Mouse (Mus musculus) midbrain, embryonic 12.5 days (tissue): Measurements from ENCODE around the gene Irs1. TPM values are rescaled to one million over a fixed set of nuclear protein-coding genes. Genes with fewer than 3 reads are reported as not detected.

ENCODE experiments used
- ATAC-seq: fragments of 200-750 bp; cut with Nextera tagmentation; 2 replicates; pipeline ENCODE4 v1.8.0; 2017; ENCODE audit warnings: low read depth, moderate TSS enrichment, moderate library complexity; ENCODE audit not compliant: low FRiP score
- H3K27ac ChIP-seq: fragments of 300-500 bp; sonication (generic); replicated peaks from 2 replicates; pipeline ENCODE4 v1.5.1; 2016; ENCODE audit warnings: mild to moderate bottlenecking
- H3K27me3 ChIP-seq: fragments of 300-500 bp; sonication (generic); 2 replicates; pipeline ENCODE4 v1.6.1; 2016; ENCODE audit warnings: mild to moderate bottlenecking
- H3K36me3 ChIP-seq: fragments of 300-500 bp; sonication (generic); 2 replicates; pipeline ENCODE4 v1.6.1; 2016
- H3K4me1 ChIP-seq: fragments of 300-500 bp; sonication (generic); 2 replicates; pipeline ENCODE4 v1.6.1; 2016
- H3K4me2 ChIP-seq: fragments of 300-500 bp; sonication (generic); replicated peaks from 2 replicates; pipeline ENCODE4 v1.6.1; 2016; ENCODE audit warnings: mild to moderate bottlenecking, moderate library complexity
- H3K4me3 ChIP-seq: fragments of 300-500 bp; sonication (generic); 2 replicates; pipeline ENCODE4 v1.5.1; 2016; ENCODE audit warnings: mild to moderate bottlenecking
- H3K9ac ChIP-seq: fragments of 300-500 bp; sonication (generic); replicated peaks from 2 replicates; pipeline ENCODE4 v1.6.1; 2016; ENCODE audit warnings: mild to moderate bottlenecking, moderate library complexity
- H3K9me3 ChIP-seq: fragments of 300-500 bp; sonication (generic); 2 replicates; pipeline ENCODE4 v1.6.1; 2016; ENCODE audit warnings: mild to moderate bottlenecking
- WGBS: fragments of 180-500 bp; shearing (Covaris S2); methylation state at CpG from one replicate; pipeline ENCODE4 v1.1.7; 2016; 5-methylcytosine and 5-hydroxymethylcytosine counted together
- polyA plus RNA-seq: library from polyadenylated mRNA; unstranded; fragments of >200 nt; fragmentation: Nextera tagmentation; extraction: Ambion mirVana; gene quantifications from 2 replicates; pipeline ENCODE4 v1.2.1, GENCODE M21; 2016

Gene Irs1
- polyA plus RNA-seq, 1 experiment from 2014 or later: 11.5 TPM

- Histone ChIP-seq H3K27me3 (no peaks in the 10 kb centered on the region), H3K4me3 (no peak overlapping the region), H3K27ac (no peak overlapping the region), H3K4me2 (no peak overlapping the region), H3K4me1 (peaks cover 3% of the 10 kb centered on the region; the same call in 1 of the 2 replicates), H3K36me3 (no peaks in the 10 kb centered on the region), H3K9ac (no peak overlapping the region), H3K9me3 (no peaks in the 10 kb centered on the region)
- WGBS: 83% methylated on average over 4 of the region's 4 CpGs
- ATAC-seq: no peak
Observed at GRCm38 (mm10) chr1:82267547-82267946, 23.7 kb downstream of the Irs1 start.

GRCm38 (mm10) chr1:82262331-82262730, 28.9 kb downstream of the Irs1 start:
- Histone ChIP-seq H3K4me3 (no peak overlapping the region), H3K9me3 (no peaks in the 10 kb centered on the region), H3K27ac (no peak overlapping the region), H3K36me3 (no peaks in the 10 kb centered on the region), H3K4me1 (peaks cover 21% of the 10 kb centered on the region), H3K9ac (no peak overlapping the region), H3K27me3 (no peaks in the 10 kb centered on the region), H3K4me2 (no peak overlapping the region)
- 70% methylated on average over 1 of the region's 1 CpGs for WGBS
- no peak for ATAC-seq

- H3K4me3 ChIP-seq: no peak overlapping the region
- H3K36me3 ChIP-seq: no peaks in the 10 kb centered on the region
- ATAC-seq: no peak
- 84% methylated on average over 5 of the region's 5 CpGs for WGBS
- no peaks in the 10 kb centered on the region for H3K9me3 ChIP-seq
- H3K4me2 ChIP-seq: no peak overlapping the region
- H3K27ac ChIP-seq: no peak overlapping the region
- no peak overlapping the region for H3K9ac ChIP-seq
- H3K4me1 ChIP-seq: peaks cover 21% of the 10 kb centered on the region
- no peaks in the 10 kb centered on the region for H3K27me3 ChIP-seq
Observed at GRCm38 (mm10) chr1:82261638-82262037, 29.6 kb downstream of the Irs1 start.

- ATAC-seq: peak; percentile 62; the same call in 1 of the 2 replicates
- H3K27ac ChIP-seq: no peak overlapping the region
- H3K9ac ChIP-seq: no peak overlapping the region
- 71% methylated on average over 9 of the region's 9 CpGs for WGBS
- H3K4me3 ChIP-seq: no peak overlapping the region
- H3K27me3 ChIP-seq: no peaks in the 10 kb centered on the region
- H3K4me2 ChIP-seq: no peak overlapping the region
- peaks cover 21% of the 10 kb centered on the region for H3K4me1 ChIP-seq
- no peaks in the 10 kb centered on the region for H3K36me3 ChIP-seq
- no peaks in the 10 kb centered on the region for H3K9me3 ChIP-seq
Observed at GRCm38 (mm10) chr1:82261053-82261618, 30.1 kb downstream of the Irs1 start.

GRCm38 (mm10) chr1:82260055-82260454, 31.2 kb downstream of the Irs1 start:
- Histone ChIP-seq H3K9me3 (no peaks in the 10 kb centered on the region), H3K4me1 (peaks cover 21% of the 10 kb centered on the region), H3K27ac (no peak overlapping the region), H3K27me3 (no peaks in the 10 kb centered on the region), H3K9ac (no peak overlapping the region), H3K36me3 (no peaks in the 10 kb centered on the region), H3K4me2 (no peak overlapping the region), H3K4me3 (no peak overlapping the region)
- ATAC-seq: no peak
- 67% methylated on average over 3 of the region's 3 CpGs for WGBS

GRCm38 (mm10) chr1:82258331-82258730, 32.9 kb downstream of the Irs1 start:
- Histone ChIP-seq H3K27ac (no peak overlapping the region), H3K36me3 (no peaks in the 10 kb centered on the region), H3K9ac (no peak overlapping the region), H3K4me2 (no peak overlapping the region), H3K4me3 (no peak overlapping the region), H3K27me3 (no peaks in the 10 kb centered on the region), H3K4me1 (peaks cover 21% of the 10 kb centered on the region), H3K9me3 (no peaks in the 10 kb centered on the region)
- no peak for ATAC-seq
- WGBS: 48% methylated on average over 7 of the region's 7 CpGs

GRCm38 (mm10) chr1:82257457-82257856, 33.8 kb downstream of the Irs1 start:
- Histone ChIP-seq H3K9ac (no peak overlapping the region), H3K27me3 (no peaks in the 10 kb centered on the region), H3K27ac (no peak overlapping the region), H3K9me3 (no peaks in the 10 kb centered on the region), H3K4me2 (no peak overlapping the region), H3K4me1 (peaks cover 20% of the 10 kb centered on the region), H3K4me3 (no peak overlapping the region), H3K36me3 (no peaks in the 10 kb centered on the region)
- ATAC-seq: no peak
- WGBS: 78% methylated on average over 5 of the region's 5 CpGs

GRCm38 (mm10) chr1:82253789-82254445, 37.3 kb downstream of the Irs1 start:
- no peak overlapping the region for H3K9ac ChIP-seq
- no peaks in the 10 kb centered on the region for H3K27me3 ChIP-seq
- no peak overlapping the region for H3K27ac ChIP-seq
- H3K4me1 ChIP-seq: peaks cover 6% of the 10 kb centered on the region; the same call in 1 of the 2 replicates
- H3K4me3 ChIP-seq: no peak overlapping the region
- no peak overlapping the region for H3K4me2 ChIP-seq
- H3K9me3 ChIP-seq: no peaks in the 10 kb centered on the region
- 83% methylated on average over 9 of the region's 9 CpGs for WGBS
- ATAC-seq: no peak
- H3K36me3 ChIP-seq: no peaks in the 10 kb centered on the region

GRCm38 (mm10) chr1:82247221-82247951, 43.8 kb downstream of the Irs1 start:
- no peak overlapping the region for H3K9ac ChIP-seq
- no peaks in the 10 kb centered on the region for H3K4me1 ChIP-seq
- ATAC-seq: no peak
- no peaks in the 10 kb centered on the region for H3K27me3 ChIP-seq
- H3K9me3 ChIP-seq: no peaks in the 10 kb centered on the region
- WGBS: 60% methylated on average over 10 of the region's 10 CpGs
- no peak overlapping the region for H3K27ac ChIP-seq
- no peak overlapping the region for H3K4me3 ChIP-seq
- no peak overlapping the region for H3K4me2 ChIP-seq
- H3K36me3 ChIP-seq: no peaks in the 10 kb centered on the region

- Histone ChIP-seq H3K27ac (no peak overlapping the region), H3K36me3 (no peaks in the 10 kb centered on the region), H3K4me2 (no peak overlapping the region), H3K27me3 (no peaks in the 10 kb centered on the region), H3K9ac (no peak overlapping the region), H3K4me1 (no peaks in the 10 kb centered on the region), H3K4me3 (no peak overlapping the region), H3K9me3 (no peaks in the 10 kb centered on the region)
- ATAC-seq: no peak
- WGBS: 88% methylated on average over 5 of the region's 5 CpGs
Observed at GRCm38 (mm10) chr1:82245002-82245401, 46.2 kb downstream of the Irs1 start.

- no peak for ATAC-seq
- H3K27me3 ChIP-seq: no peaks in the 10 kb centered on the region
- no peak overlapping the region for H3K4me3 ChIP-seq
- no peaks in the 10 kb centered on the region for H3K9me3 ChIP-seq
- 87% methylated on average over 6 of the region's 6 CpGs for WGBS
- no peaks in the 10 kb centered on the region for H3K36me3 ChIP-seq
- no peak overlapping the region for H3K27ac ChIP-seq
- H3K4me2 ChIP-seq: no peak overlapping the region
- no peak overlapping the region for H3K9ac ChIP-seq
- H3K4me1 ChIP-seq: no peaks in the 10 kb centered on the region
Observed at GRCm38 (mm10) chr1:82243260-82243825, 47.9 kb downstream of the Irs1 start.
